Mouse (Mus musculus) heart, embryonic 13.5 days (tissue): ENCODE measurements around the gene Nemp1. TPM values are rescaled to one million over a fixed set of nuclear protein-coding genes. Genes with fewer than 3 reads are reported as not detected.
A peak's percentile ranks its signal among the peaks of the same experiment; 100 is the strongest.
"Not testable (repeated sequence)": the region's sequence is repeated elsewhere in the genome, so short reads cannot be mapped to it uniquely, and the experiment has no call there.

Experiments used
- ATAC-seq: fragments of 200-750 bp; cut with Nextera tagmentation; 2 replicates; pipeline ENCODE4 v1.8.0; 2017; ENCODE audit warnings: moderate TSS enrichment; ENCODE audit not compliant: insufficient number of reproducible peaks, low FRiP score, low TSS enrichment; ENCODE audit errors: extremely low read depth
- H3K27ac ChIP-seq: fragments of 300-500 bp; sonication (generic); replicated peaks from 2 replicates; pipeline ENCODE4 v1.5.1; 2015; ENCODE audit warnings: moderate library complexity, mild to moderate bottlenecking, inconsistent platforms
- H3K27me3 ChIP-seq: fragments of 300-500 bp; sonication (generic); replicated peaks from 2 replicates; pipeline ENCODE4 v1.6.1; 2015; ENCODE audit warnings: mild to moderate bottlenecking, inconsistent platforms
- H3K36me3 ChIP-seq: fragments of 300-500 bp; sonication (generic); 2 replicates; pipeline ENCODE4 v1.6.1; 2015; ENCODE audit warnings: mild to moderate bottlenecking, inconsistent platforms
- H3K4me1 ChIP-seq: fragments of 300-500 bp; sonication (generic); 2 replicates; pipeline ENCODE4 v1.6.1; 2015; ENCODE audit warnings: inconsistent platforms
- H3K4me2 ChIP-seq: fragments of 300-500 bp; sonication (generic); 2 replicates; pipeline ENCODE4 v1.6.1; 2015; ENCODE audit warnings: inconsistent platforms, mild to moderate bottlenecking, moderate library complexity
- H3K4me3 ChIP-seq: fragments of 300-500 bp; sonication (generic); 2 replicates; pipeline ENCODE4 v1.5.1; 2015; ENCODE audit warnings: moderate library complexity, mild to moderate bottlenecking, inconsistent platforms
- H3K9ac ChIP-seq: fragments of 300-500 bp; sonication (generic); 2 replicates; pipeline ENCODE4 v1.6.1; 2015; ENCODE audit warnings: inconsistent platforms, mild to moderate bottlenecking, moderate library complexity
- H3K9me3 ChIP-seq: fragments of 300-500 bp; sonication (generic); 2 replicates; pipeline ENCODE4 v1.6.1; 2016; ENCODE audit warnings: inconsistent platforms
- WGBS: fragments of 180-500 bp; shearing (Covaris S2); methylation state at CpG from one replicate; pipeline ENCODE4 v1.1.7; 2015; ENCODE audit warnings: mixed read lengths; 5-methylcytosine and 5-hydroxymethylcytosine counted together
- polyA plus RNA-seq: library from polyadenylated mRNA; unstranded; fragments of >200 nt; fragmentation: Nextera tagmentation; extraction: Ambion mirVana; gene quantifications from 2 replicates; pipeline ENCODE4 v1.2.1, GENCODE M21; 2015

Gene Nemp1
- polyA plus RNA-seq, 1 experiment from 2014 or later = 7.1 TPM

DNA sequence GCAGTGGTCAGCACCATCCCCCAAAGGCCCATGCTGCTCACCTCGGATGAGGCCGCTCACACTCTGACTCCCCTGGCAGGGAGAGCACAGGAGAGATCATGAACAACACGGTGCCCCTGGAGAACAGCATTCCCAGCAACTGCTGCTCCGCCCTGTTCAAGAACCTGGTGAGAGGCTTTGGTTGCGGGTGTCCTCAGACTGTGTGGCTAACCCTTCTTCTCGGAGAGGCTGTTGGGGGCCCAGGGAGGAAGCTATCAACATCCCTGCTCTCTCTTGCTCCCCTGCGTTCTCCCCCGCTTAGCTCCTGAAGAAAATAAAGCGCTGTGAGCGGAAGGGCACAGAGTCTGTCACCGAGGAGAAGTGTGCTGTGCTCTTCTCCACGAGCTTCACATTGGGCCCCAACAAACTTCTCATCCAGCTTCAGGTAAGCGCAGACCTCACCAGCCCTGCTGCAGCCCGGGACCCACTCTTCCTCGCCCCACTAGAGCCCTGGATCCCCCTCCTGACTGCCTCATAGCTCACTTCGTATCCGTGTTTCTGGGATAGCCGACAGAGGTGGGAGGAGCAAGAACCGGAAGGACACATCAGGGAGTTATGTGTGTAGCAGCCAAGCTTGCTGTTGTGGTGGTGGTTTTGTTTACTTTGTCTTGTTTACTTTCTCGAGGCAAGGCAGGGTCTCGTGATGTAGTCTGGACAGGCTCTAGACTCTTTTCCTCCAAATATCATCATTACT is 13.6 kb upstream of the Nemp1 start:
- WGBS = 47% methylated on average over 21 of the region's 21 CpGs
- Histone ChIP-seq H3K36me3 (peaks cover 91% of the 10 kb centered on the region), H3K27ac (no peak overlapping the region), H3K4me3 (0 out of 2 replicates have a peak overlapping the region, but pooled peaks have one; percentile 6), H3K4me1 (peaks cover 9% of the 10 kb centered on the region), H3K4me2 (peak overlapping the region; percentile 16), H3K9me3 (no peaks in the 10 kb centered on the region), H3K9ac (no peak overlapping the region), H3K27me3 (no peaks in the 10 kb centered on the region)
- ATAC-seq = no peak

DNA sequence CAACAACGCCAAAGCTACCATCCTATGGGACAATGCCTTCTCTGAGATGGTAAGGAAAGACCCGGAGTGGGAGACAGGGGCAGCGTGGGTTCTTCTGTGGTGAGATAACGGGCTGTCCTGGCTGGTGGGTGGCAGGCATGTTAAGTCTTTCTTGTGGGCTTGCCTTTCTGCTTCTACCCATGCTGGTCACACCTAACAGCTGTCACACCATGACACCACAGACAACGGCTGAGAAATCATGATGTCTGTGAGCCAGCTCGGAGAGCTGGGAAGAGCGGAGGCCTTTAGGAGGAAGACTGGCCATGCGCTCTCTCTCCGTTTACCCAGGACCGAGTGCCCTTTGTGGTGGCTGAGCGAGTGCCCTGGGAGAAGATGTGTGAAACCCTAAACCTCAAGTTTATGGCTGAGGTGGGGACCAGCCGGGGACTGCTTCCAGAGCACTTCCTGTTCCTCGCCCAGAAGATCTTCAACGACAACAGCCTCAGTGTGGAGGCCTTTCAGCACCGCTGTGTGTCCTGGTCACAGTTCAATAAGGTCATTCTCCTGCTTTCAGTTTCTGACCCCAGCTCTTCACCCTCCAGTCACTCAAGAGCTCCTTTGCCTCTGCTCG is 11.6 kb upstream of the Nemp1 start:
- Histone ChIP-seq H3K9ac (no peak overlapping the region), H3K27me3 (no peaks in the 10 kb centered on the region), H3K9me3 (no peaks in the 10 kb centered on the region), H3K27ac (no peak overlapping the region), H3K4me3 (no peak overlapping the region), H3K4me2 (no peak overlapping the region), H3K4me1 (peaks cover 12% of the 10 kb centered on the region), H3K36me3 (peaks cover 93% of the 10 kb centered on the region)
- WGBS = 75% methylated on average over 16 of the region's 16 CpGs
- ATAC-seq = no peak

- H3K36me3 ChIP-seq = peaks cover 83% of the 10 kb centered on the region
- WGBS = 56% methylated on average over 6 of the region's 6 CpGs
- H3K9ac ChIP-seq, H3K4me2 ChIP-seq, H3K9me3 ChIP-seq, H3K27me3 ChIP-seq, ATAC-seq, H3K27ac ChIP-seq, H3K4me3 ChIP-seq: not testable (repeated sequence)
- H3K4me1 ChIP-seq = peaks cover 33% of the 10 kb centered on the region
Observed at GRCm38 (mm10) chr10:127657617-127658016, 9.1 kb upstream of the Nemp1 start.

DNA sequence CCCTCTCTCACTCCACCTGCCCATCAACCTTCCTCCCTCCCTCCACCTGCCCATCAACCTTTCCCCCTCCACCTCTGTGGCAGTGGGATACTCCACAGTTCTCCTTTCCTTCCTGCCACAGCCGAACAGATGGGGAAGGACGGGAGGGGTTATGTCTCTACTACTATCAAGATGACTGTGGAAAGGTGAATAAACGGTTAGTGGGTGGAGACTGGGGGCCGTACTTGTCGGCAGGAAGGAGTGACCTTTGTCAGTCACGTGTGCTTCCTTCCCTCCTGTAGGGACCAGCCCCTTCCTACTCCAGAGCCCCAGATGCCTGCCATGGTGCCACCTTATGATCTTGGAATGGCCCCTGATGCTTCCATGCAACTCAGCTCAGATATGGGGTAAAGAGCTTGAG is 8.6 kb upstream of the Nemp1 start:
- no peaks in the 10 kb centered on the region for H3K27me3 ChIP-seq
- H3K36me3 ChIP-seq = peaks cover 81% of the 10 kb centered on the region
- 26% methylated on average over 6 of the region's 6 CpGs for WGBS
- no peak overlapping the region for H3K27ac ChIP-seq
- 0 out of 2 replicates have a peak overlapping the region, but pooled peaks have one; percentile 19 for H3K9ac ChIP-seq
- ATAC-seq = no peak
- no peak overlapping the region for H3K4me2 ChIP-seq
- H3K4me1 ChIP-seq = peaks cover 33% of the 10 kb centered on the region
- H3K9me3 ChIP-seq = no peaks in the 10 kb centered on the region
- H3K4me3 ChIP-seq = no peak overlapping the region

DNA sequence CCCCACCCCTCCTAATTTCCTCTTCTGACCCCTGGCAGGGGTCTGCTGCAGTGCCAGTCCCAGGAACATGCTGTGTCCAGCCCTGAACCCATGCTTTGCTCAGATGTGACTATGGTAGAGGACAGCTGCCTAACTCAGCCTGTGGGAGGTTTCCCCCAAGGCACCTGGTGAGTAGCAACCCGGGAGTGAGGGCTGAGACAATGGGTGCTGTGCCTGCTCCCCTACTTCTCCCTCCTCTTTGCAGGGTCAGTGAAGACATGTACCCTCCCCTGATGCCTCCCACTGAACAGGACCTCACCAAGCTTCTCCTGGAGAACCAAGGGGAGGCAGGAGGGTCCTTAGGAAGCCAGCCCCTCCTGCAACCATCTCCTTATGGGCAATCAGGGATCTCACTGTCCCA is 7.2 kb upstream of the Nemp1 start:
- 47% methylated on average over 1 of the region's 1 CpGs for WGBS
- H3K4me3 ChIP-seq = no peak overlapping the region
- H3K36me3 ChIP-seq = peaks cover 81% of the 10 kb centered on the region
- peaks cover 46% of the 10 kb centered on the region for H3K4me1 ChIP-seq
- H3K27ac ChIP-seq = no peak overlapping the region
- no peak for ATAC-seq
- H3K4me2 ChIP-seq = no peak overlapping the region
- H3K9me3 ChIP-seq = no peaks in the 10 kb centered on the region
- no peak overlapping the region for H3K9ac ChIP-seq
- peaks cover under 1% of the 10 kb centered on the region; the same call in 1 of the 2 replicates for H3K27me3 ChIP-seq

GRCm38 (mm10) chr10:127661291-127661914 is 5.3 kb upstream of the Nemp1 start:
- Histone ChIP-seq H3K27ac (peak overlapping the region; percentile 84), H3K36me3 (peaks cover 66% of the 10 kb centered on the region), H3K9ac (peak overlapping the region; percentile 76), H3K4me2 (peak overlapping the region; percentile 68), H3K4me1 (peaks cover 58% of the 10 kb centered on the region), H3K4me3 (peak overlapping the region; percentile 44), H3K27me3 (peaks cover 6% of the 10 kb centered on the region), H3K9me3 (no peaks in the 10 kb centered on the region)
- WGBS = 21% methylated on average over 14 of the region's 14 CpGs
- ATAC-seq = no peak

GRCm38 (mm10) chr10:127661915-127662663 is 4.6 kb upstream of the Nemp1 start:
- H3K9me3 ChIP-seq = no peaks in the 10 kb centered on the region
- peak overlapping the region; percentile 76 for H3K9ac ChIP-seq
- peaks cover 61% of the 10 kb centered on the region for H3K36me3 ChIP-seq
- peaks cover 6% of the 10 kb centered on the region for H3K27me3 ChIP-seq
- H3K4me3 ChIP-seq = peak overlapping the region; percentile 44
- H3K4me1 ChIP-seq = peaks cover 60% of the 10 kb centered on the region
- ATAC-seq = 0 out of 2 replicates have a peak, but pooled peaks have one; percentile 5
- 2% methylated on average over 16 of the region's 16 CpGs for WGBS
- peak overlapping the region; percentile 68 for H3K4me2 ChIP-seq
- peak overlapping the region; percentile 84 for H3K27ac ChIP-seq

DNA sequence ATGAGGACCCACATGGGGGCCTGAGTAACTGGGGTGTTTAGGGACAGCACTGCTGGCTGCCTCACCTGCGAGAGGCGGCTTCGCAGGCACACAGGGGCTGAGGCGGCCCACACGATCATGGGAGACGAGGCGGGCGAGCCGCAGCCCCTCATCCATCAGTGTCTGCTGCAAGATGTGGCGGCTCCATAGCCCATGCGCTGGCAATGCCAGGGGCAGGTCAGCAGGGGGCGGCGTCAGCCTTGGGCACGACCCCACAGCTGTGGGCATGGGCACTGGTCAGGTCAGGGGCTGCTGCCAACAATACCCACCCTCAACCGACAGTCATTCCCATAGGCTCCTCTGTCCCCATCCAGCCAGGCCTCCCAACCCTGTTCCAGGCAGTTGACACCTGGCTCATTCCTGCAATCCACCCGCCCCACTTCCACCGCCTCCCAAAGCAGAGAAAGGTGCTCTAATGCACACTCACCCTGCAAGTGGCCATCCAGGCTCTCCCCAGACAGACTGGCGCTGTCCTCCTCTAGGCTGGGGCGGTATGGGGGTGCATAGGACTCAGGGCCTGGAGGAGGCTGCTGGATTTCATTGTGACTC is 3.9 kb upstream of the Nemp1 start:
- peak overlapping the region; percentile 68 for H3K4me2 ChIP-seq
- H3K27ac ChIP-seq = peak overlapping the region; percentile 84
- peak overlapping the region; percentile 44 for H3K4me3 ChIP-seq
- H3K27me3 ChIP-seq = peaks cover 6% of the 10 kb centered on the region
- no peak for ATAC-seq
- WGBS = 32% methylated on average over 19 of the region's 19 CpGs
- H3K4me1 ChIP-seq = peaks cover 66% of the 10 kb centered on the region
- H3K9me3 ChIP-seq = no peaks in the 10 kb centered on the region
- peak overlapping the region; percentile 54 for H3K9ac ChIP-seq
- peaks cover 56% of the 10 kb centered on the region for H3K36me3 ChIP-seq

DNA sequence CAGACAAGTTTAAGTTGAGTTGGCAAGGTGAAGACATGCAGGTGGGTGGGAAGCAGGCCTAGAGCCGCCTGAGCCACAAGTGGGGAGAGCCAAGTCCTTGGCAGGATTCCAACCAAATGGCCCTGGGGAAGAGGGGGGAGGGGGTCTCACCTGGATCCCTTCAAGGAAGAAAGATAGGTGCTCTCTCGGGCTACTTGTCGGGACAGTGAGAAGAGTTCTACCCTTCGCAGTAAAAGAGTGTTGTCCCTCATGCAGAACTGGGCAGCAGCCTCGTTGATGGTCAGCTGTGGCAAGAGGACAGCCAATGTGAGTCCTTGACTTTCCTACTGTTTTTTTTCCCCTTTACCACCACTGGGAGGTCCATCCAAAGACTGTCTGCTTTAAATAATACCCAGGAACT is 3.1 kb upstream of the Nemp1 start:
- H3K9ac ChIP-seq = peak overlapping the region; percentile 90
- peak overlapping the region; percentile 73; the same call in 1 of the 2 replicates for H3K4me3 ChIP-seq
- ATAC-seq = no peak
- H3K4me1 ChIP-seq = peaks cover 69% of the 10 kb centered on the region
- H3K4me2 ChIP-seq = peak overlapping the region; percentile 78
- H3K27me3 ChIP-seq = peaks cover 6% of the 10 kb centered on the region
- no peaks in the 10 kb centered on the region for H3K9me3 ChIP-seq
- 29% methylated on average over 5 of the region's 5 CpGs for WGBS
- no peak overlapping the region for H3K27ac ChIP-seq
- peaks cover 50% of the 10 kb centered on the region for H3K36me3 ChIP-seq

- Histone ChIP-seq H3K4me1 (peaks cover 75% of the 10 kb centered on the region), H3K27ac (no peak overlapping the region), H3K4me3 (peak overlapping the region; percentile 73), H3K36me3 (peaks cover 45% of the 10 kb centered on the region), H3K9me3 (no peaks in the 10 kb centered on the region), H3K4me2 (peak overlapping the region; percentile 78), H3K27me3 (peaks cover 6% of the 10 kb centered on the region), H3K9ac (peak overlapping the region; percentile 90)
- ATAC-seq = no peak
- 52% methylated on average over 16 of the region's 16 CpGs for WGBS
Observed at GRCm38 (mm10) chr10:127664166-127664565, 2.5 kb upstream of the Nemp1 start.
